ENCODE assay signal across 25 mouse cellular contexts in genomic region chr7:16570737-16571136, GRCm38 (mm10). TPM values are rescaled to one million over a fixed set of nuclear protein-coding genes. Genes with fewer than 3 reads are reported as not detected.
DNase-seq lines count a peak whose midpoint lies in the region; ATAC-seq lines count a peak whose summit lies in the region.
"Had no signal": no experiment of that assay in that cellular context is flagged by ENCODE, and none has a peak within 500 bp of the region (broad histone marks: within the 10 kb centered on the region; RNA-seq: fewer than 3 reads in every experiment).

No protein-coding gene starts in this region.

- no peaks in the 10 kb centered on the region for H3K9me3 ChIP-seq in megakaryocyte, embryonic 14.5 days
- H3K9me3 ChIP-seq: embryonic facial prominence, embryonic 12.5 days; forebrain, embryonic 12.5 days; heart, embryonic 12.5 days; limb, embryonic 12.5 days; midbrain, embryonic 13.5 days; neural tube, embryonic 12.5 days had no signal

- H3K27me3 ChIP-seq in megakaryocyte, embryonic 14.5 days (replicated peaks), result no peaks in the 10 kb centered on the region
- H3K27me3 ChIP-seq: embryonic facial prominence, embryonic 12.5 days; forebrain, embryonic 12.5 days; heart, embryonic 12.5 days; limb, embryonic 12.5 days; midbrain, embryonic 13.5 days; neural tube, embryonic 12.5 days; Patski had no signal

- peak; percentile 4 for DNase-seq in heart, adult 11 months
- DNase-seq in heart, adult 9 months (ENCODE audit: low spot score in 2 of 2), result no peak
- DNase-seq in NIH3T3 (ENCODE audit: low read depth), result peak; percentile 25
- DNase-seq in ovary, postnatal 10 days (ENCODE audit: low spot score), result no peak
- no peak for DNase-seq in neural tube, embryonic 10.5 days (ENCODE audit: extremely low spot score, low spot score)
- DNase-seq: adrenal gland, adult 2 months; cerebellum, adult 11-12 months; cerebellum, postnatal 14 days; heart, postnatal 36 days; kidney, adult 18-20 months; lung, adult 2 months; lung, postnatal 14 days; right cerebral cortex, postnatal 4 days; thymus, adult 18-20 months; thymus, postnatal 4 days had no signal

- no peak for ATAC-seq in megakaryocyte, adult 5-6 weeks (ENCODE audit: poor library complexity, severe bottlenecking)
- ATAC-seq: inflammation-experienced regulatory T-cells, adult 6 months; midbrain, embryonic 13.5 days; Patski had no signal

- H3K36me3 ChIP-seq in megakaryocyte, embryonic 14.5 days (replicated peaks; ENCODE audit: low read length), result peaks cover 3% of the 10 kb centered on the region
- H3K36me3 ChIP-seq: forebrain, embryonic 12.5 days; heart, embryonic 12.5 days; midbrain, embryonic 13.5 days; neural tube, embryonic 12.5 days had no signal

- peak overlapping the region; percentile 67 for H3K4me3 ChIP-seq in megakaryocyte, embryonic 14.5 days (replicated peaks)
- H3K4me3 ChIP-seq: embryonic facial prominence, embryonic 12.5 days; forebrain, embryonic 12.5 days; heart, embryonic 12.5 days; limb, embryonic 12.5 days; midbrain, embryonic 13.5 days; neural tube, embryonic 12.5 days had no signal

- H3K4me1 ChIP-seq in megakaryocyte, embryonic 14.5 days, result peaks cover 48% of the 10 kb centered on the region
- H3K4me1 ChIP-seq: embryonic facial prominence, embryonic 12.5 days; neural tube, embryonic 12.5 days had no signal

RNA-seq across cellular contexts. Expression of gene Arhgap35, which starts 44.1 kb away (rescaled TPM):
- 2.7 TPM in 2 replicates for polyA plus RNA-seq in megakaryocyte, embryonic 14.5 days (2012; ENCODE audit: insufficient read depth, low replicate concordance)
- 3.9 and 4.1 TPM in 2 replicates for total RNA-seq in megakaryocyte, adult 5-6 weeks (2015)
- 2.6 and 4.1 TPM in 2 replicates for total RNA-seq in megakaryocyte, adult 5-6 weeks (2017)

Comparison
In these comparisons a context has a peak if more than half of its experiments do, and no peak if none do; other contexts are left out.
1. DNase-seq: peak in heart, adult 11 months (single experiment) and NIH3T3 (single experiment); none in heart, adult 9 months (0 of 2), ovary, postnatal 10 days (single experiment) and neural tube, embryonic 10.5 days (single experiment).